Mouse (Mus musculus) liver, adult 2 months (tissue): ENCODE measurements around the gene Atp11a. TPM values are rescaled to one million over a fixed set of nuclear protein-coding genes. Genes with fewer than 3 reads are reported as not detected.

Experiments
- DNase-seq: peaks from one replicate; pipeline ENCODE4 v3.0.0-alpha.2; 2011; ENCODE audit warnings: low read depth, low spot score; ENCODE audit errors: extremely low read depth
- H3K27ac ChIP-seq: fragments of 200-500 bp; replicated peaks from 2 replicates; pipeline ENCODE4 v1.5.1; 2012; ENCODE audit warnings: low read depth, mild to moderate bottlenecking, control low read depth, inconsistent platforms, low read length; ENCODE audit not compliant: insufficient read depth
- H3K27me3 ChIP-seq: fragments of 200-500 bp; 2 replicates; pipeline ENCODE4 v1.6.1; 2012; ENCODE audit warnings: mild to moderate bottlenecking, moderate library complexity, low read length, inconsistent platforms; ENCODE audit not compliant: control insufficient read depth, insufficient read depth
- H3K36me3 ChIP-seq: fragments of 200-500 bp; 2 replicates; pipeline ENCODE4 v1.6.1; 2012; ENCODE audit warnings: low read length, inconsistent platforms; ENCODE audit not compliant: control insufficient read depth, insufficient read depth
- H3K4me1 ChIP-seq: fragments of 200-500 bp; 2 replicates; pipeline ENCODE4 v1.6.1; 2011; ENCODE audit warnings: low read length; ENCODE audit not compliant: control insufficient read depth, insufficient read depth
- H3K4me3 ChIP-seq: fragments of 200-500 bp; 2 replicates; pipeline ENCODE4 v1.5.1; 2011; ENCODE audit warnings: low read depth, mild to moderate bottlenecking, control low read depth, low read length, moderate library complexity; ENCODE audit not compliant: insufficient read depth
- H3K79me2 ChIP-seq: fragments of 200-500 bp; 2 replicates; pipeline ENCODE4 v1.6.1; 2012; ENCODE audit warnings: inconsistent platforms, mild to moderate bottlenecking, low read length, moderate library complexity; ENCODE audit not compliant: control insufficient read depth, insufficient read depth
- H3K9ac ChIP-seq: fragments of 200-500 bp; 2 replicates; pipeline ENCODE4 v1.6.1; 2012; ENCODE audit warnings: low read depth, mild to moderate bottlenecking, control low read depth, inconsistent platforms, low read length
- CTCF ChIP-seq: fragments of 200-500 bp; IDR thresholded peaks from 2 replicates; pipeline ENCODE4 v1.5.1; 2011; ENCODE audit warnings: low read depth, low read length, control low read depth
- POLR2A ChIP-seq: fragments of 200-500 bp; IDR thresholded peaks from 2 replicates; pipeline ENCODE4 v1.6.1; 2011; ENCODE audit warnings: low read length, control low read depth; ENCODE audit not compliant: insufficient read depth; ENCODE audit errors: extremely low read depth
- WGBS: fragments of 180-500 bp; shearing (Covaris S2); methylation state at CpG from one replicate; pipeline ENCODE4 v1.1.7; 2018; 5-methylcytosine and 5-hydroxymethylcytosine counted together
- polyA plus RNA-seq: library from polyadenylated mRNA; depleted of rRNA; stranded (reverse); fragments of >200 nt; gene quantifications from 2 replicates; pipeline ENCODE4 v1.2.3, GENCODE M21; 2012
- total RNA-seq: library from RNA; depleted of rRNA; stranded (reverse); fragments of >200 nt; gene quantifications from 2 replicates; pipeline ENCODE4 v1.2.3, GENCODE M21; 2014

The Atp11a gene
- total and polyA plus RNA-seq, 2 experiments: 4.8 to 6.6 TPM

DNA sequence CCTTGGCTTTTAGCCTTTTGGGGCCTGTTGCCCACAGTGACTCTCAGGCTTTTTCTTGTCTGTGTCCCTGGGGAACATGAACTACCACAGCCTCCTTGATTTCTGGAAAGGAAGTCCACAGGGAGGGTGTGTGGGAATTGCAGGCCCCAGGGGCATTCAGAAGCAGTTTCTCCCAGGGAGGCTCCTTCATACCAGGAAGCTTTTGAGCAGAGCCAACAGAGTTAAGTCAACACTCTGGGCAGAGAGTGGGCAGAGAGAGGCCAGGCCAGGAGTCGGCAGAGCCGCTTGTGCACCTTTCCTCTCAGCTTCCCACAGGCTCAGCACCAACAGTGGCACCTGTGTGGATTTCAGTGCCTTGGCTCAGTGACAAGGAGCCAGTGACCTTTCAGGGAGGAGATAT lies 51.2 kb downstream of the Atp11a start:
- 67% methylated on average over 2 of the region's 2 CpGs for WGBS
- H3K9ac ChIP-seq: no peak overlapping the region
- H3K27ac ChIP-seq: no peak overlapping the region
- peaks cover 9% of the 10 kb centered on the region; the same call in 1 of the 2 replicates for H3K4me1 ChIP-seq
- no peak for DNase-seq
- no peak for TF ChIP-seq CTCF
- TF ChIP-seq POLR2A: no peak
- no peaks in the 10 kb centered on the region for H3K36me3 ChIP-seq
- no peak overlapping the region for H3K4me3 ChIP-seq
- no peaks in the 10 kb centered on the region for H3K27me3 ChIP-seq
- no peaks in the 10 kb centered on the region for H3K79me2 ChIP-seq

GRCm38 (mm10) chr8:12809516-12809915 lies 52.7 kb downstream of the Atp11a start:
- Histone ChIP-seq H3K36me3 (no peaks in the 10 kb centered on the region), H3K79me2 (no peaks in the 10 kb centered on the region), H3K27ac (no peak overlapping the region), H3K4me1 (peaks cover 6% of the 10 kb centered on the region; the same call in 1 of the 2 replicates), H3K27me3 (no peaks in the 10 kb centered on the region), H3K9ac (no peak overlapping the region), H3K4me3 (no peak overlapping the region)
- TF ChIP-seq POLR2A: no peak
- TF ChIP-seq CTCF: no peak
- no peak for DNase-seq
- WGBS: 91% methylated on average over 2 of the region's 2 CpGs

DNA sequence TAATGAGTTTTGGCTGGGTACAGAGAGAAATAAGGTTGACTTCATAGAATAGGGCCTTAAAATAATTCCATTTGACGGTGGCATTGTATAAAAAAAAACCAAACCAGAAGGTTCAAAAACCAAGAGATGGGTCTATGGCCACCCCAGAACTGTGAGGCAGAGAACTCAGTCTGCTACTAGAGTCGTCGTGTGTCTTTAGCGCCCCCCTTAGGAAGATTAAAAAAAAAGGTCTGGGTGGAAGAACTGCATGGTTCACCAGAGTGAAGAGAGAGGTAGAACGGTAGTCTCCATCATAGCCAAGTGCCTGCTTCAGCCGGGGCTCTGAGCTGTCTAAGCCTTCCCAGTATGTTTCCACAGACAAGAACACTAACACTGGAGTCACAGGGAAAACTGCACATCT lies 54.4 kb downstream of the Atp11a start:
- Histone ChIP-seq H3K27ac (no peak overlapping the region), H3K4me1 (no peaks in the 10 kb centered on the region), H3K4me3 (no peak overlapping the region), H3K79me2 (no peaks in the 10 kb centered on the region), H3K9ac (no peak overlapping the region), H3K36me3 (no peaks in the 10 kb centered on the region), H3K27me3 (no peaks in the 10 kb centered on the region)
- 39% methylated on average over 6 of the region's 6 CpGs for whole genome bisulfite sequencing
- peak; percentile 35 for DNase-seq
- TF ChIP-seq POLR2A (no peak), CTCF (no peak)

DNA sequence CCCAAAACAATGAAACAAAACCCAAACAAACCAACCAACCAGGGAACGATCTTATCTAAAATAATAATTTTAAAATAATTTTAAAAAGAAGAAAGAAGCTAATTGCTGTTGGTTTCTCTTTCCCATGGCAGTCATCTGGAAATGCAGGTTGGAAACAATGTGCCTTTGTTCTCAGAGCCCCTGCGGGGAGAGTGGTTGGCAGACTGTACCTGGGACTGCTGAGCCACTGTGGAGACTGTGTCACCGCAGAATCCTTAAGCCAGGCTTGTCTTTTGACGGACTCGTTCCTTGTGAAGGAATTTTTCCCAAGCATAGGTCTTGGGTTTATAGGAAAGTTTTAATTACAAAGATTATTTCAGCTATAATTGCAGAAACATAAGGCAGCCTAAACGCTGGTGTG lies 59.6 kb downstream of the Atp11a start:
- no peaks in the 10 kb centered on the region for H3K27me3 ChIP-seq
- no peaks in the 10 kb centered on the region for H3K36me3 ChIP-seq
- no peak overlapping the region for H3K27ac ChIP-seq
- WGBS: 87% methylated on average over 6 of the region's 6 CpGs
- H3K79me2 ChIP-seq: no peaks in the 10 kb centered on the region
- no peak for DNase-seq
- TF ChIP-seq POLR2A: no peak
- no peak for TF ChIP-seq CTCF
- H3K4me1 ChIP-seq: no peaks in the 10 kb centered on the region
- H3K9ac ChIP-seq: no peak overlapping the region
- H3K4me3 ChIP-seq: no peak overlapping the region

- H3K9ac ChIP-seq: no peak overlapping the region
- no peak for DNase-seq
- H3K4me1 ChIP-seq: no peaks in the 10 kb centered on the region
- H3K27me3 ChIP-seq: peaks cover 19% of the 10 kb centered on the region
- H3K36me3 ChIP-seq: no peaks in the 10 kb centered on the region; the same call in 1 of the 2 replicates
- H3K27ac ChIP-seq: no peak overlapping the region
- TF ChIP-seq POLR2A (no peak), CTCF (no peak)
- H3K4me3 ChIP-seq: no peak overlapping the region
- 79% methylated on average over 7 of the region's 7 CpGs for WGBS
- H3K79me2 ChIP-seq: no peaks in the 10 kb centered on the region
Measured at GRCm38 (mm10) chr8:12822892-12823291, 66.1 kb downstream of the Atp11a start.

GRCm38 (mm10) chr8:12824562-12824961 lies 67.7 kb downstream of the Atp11a start:
- Histone ChIP-seq H3K27me3 (peaks cover 19% of the 10 kb centered on the region), H3K79me2 (no peaks in the 10 kb centered on the region), H3K9ac (no peak overlapping the region), H3K27ac (no peak overlapping the region), H3K36me3 (no peaks in the 10 kb centered on the region; the same call in 1 of the 2 replicates), H3K4me1 (no peaks in the 10 kb centered on the region), H3K4me3 (no peak overlapping the region)
- WGBS: 72% methylated on average over 10 of the region's 10 CpGs
- no peak for DNase-seq
- TF ChIP-seq CTCF (0 out of 2 replicates have a peak, but pooled peaks have one; percentile 5), POLR2A (no peak)
